16 mouse cellular contexts compared by ENCODE assay signal in the genomic region with DNA sequence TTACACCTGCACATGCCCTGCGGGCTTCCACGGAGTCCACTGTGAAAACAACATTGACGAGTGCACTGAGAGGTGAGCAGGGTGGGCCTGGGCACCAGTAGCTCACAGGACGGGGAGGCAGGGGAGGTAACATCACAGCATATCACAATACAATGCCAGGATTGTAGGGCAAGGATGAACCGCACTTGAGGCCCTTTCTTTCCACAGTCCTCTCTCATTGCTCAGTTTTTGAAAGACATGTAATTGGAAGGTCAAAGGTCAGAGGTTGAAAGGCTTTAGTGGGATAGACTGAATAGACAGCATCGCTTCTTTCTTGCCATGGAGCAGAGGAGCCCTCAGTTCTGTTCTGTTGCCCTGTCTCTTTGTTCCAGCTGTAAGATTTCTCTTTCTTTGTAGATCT. TPM values are rescaled to one million over a fixed set of nuclear protein-coding genes. Genes with fewer than 3 reads are reported as not detected.
"Had no signal": no experiment of that assay in that cellular context is flagged by ENCODE, and none has a peak within 500 bp of the region (broad histone marks: within the 10 kb centered on the region; RNA-seq: fewer than 3 reads in every experiment).

No protein-coding gene starts in this region.

- H3K9me3 ChIP-seq: kidney, embryonic 15.5 days; limb, embryonic 13.5 days; neural tube, embryonic 13.5 days had no signal

- H3K4me3 ChIP-seq: kidney, embryonic 15.5 days; limb, embryonic 13.5 days; neural tube, embryonic 13.5 days had no signal

- H3K9ac ChIP-seq: kidney, embryonic 15.5 days; limb, embryonic 13.5 days; liver, embryonic 14.5 days; neural tube, embryonic 13.5 days had no signal

- H3K4me1 ChIP-seq: limb, embryonic 13.5 days had no signal

- H3K27ac ChIP-seq: limb, embryonic 13.5 days; liver, embryonic 14.5 days; neural tube, embryonic 13.5 days had no signal

- H3K4me2 ChIP-seq: kidney, embryonic 15.5 days; limb, embryonic 13.5 days; neural tube, embryonic 13.5 days had no signal

- DNase-seq: kidney, adult 2 months; kidney, postnatal 14 days; left cerebral cortex, postnatal 4 days; lung, adult 18-20 months; right cerebral cortex, postnatal 14 days; thymus, adult 18-20 months; thymus, postnatal 14 days had no signal

- H3K27me3 ChIP-seq: kidney, embryonic 15.5 days; limb, embryonic 13.5 days; neural tube, embryonic 13.5 days had no signal

RNA-seq across cellular contexts. Expression of a gene that starts 39.5 kb away (rescaled TPM):
- polyA plus RNA-seq: kidney, adult 2 months; kidney, embryonic 15.5 days; large intestine, adult 2 months; limb, embryonic 13.5 days; liver, adult 2 months; liver, embryonic 14.5 days; lung, embryonic 16.5 days; neural tube, embryonic 13.5 days; spleen, adult 2 months; urinary bladder, adult 2 months had no signal
